Mouse (Mus musculus): ENCODE measurements at regions not wholly inside any gene's neighbourhood (a gene's known extent, or its start where the extent isn't known, plus 50 kb on each side); places are given as distances from the start of the nearest gene placed in this dataset.
"Not testable (repeated sequence)": the region's sequence is repeated elsewhere in the genome, so short reads cannot be mapped to it uniquely, and the experiment has no call there.

GRCm38 (mm10) chr11:14136142-14136541 lies 462.9 kb upstream of the Pom121l12 start:
- no peak for DNase-seq (ENCODE audit: inconsistent age in 2 of 2, low spot score in 1 of 2)

GRCm38 (mm10) chr11:14142376-14142775 lies 456.7 kb upstream of the Pom121l12 start:
- not testable (repeated sequence) for DNase-seq (ENCODE audit: inconsistent age in 2 of 2, low spot score in 1 of 2)

GRCm38 (mm10) chr11:14147639-14148038 lies 451.4 kb upstream of the Pom121l12 start:
- DNase-seq (ENCODE audit: inconsistent age in 2 of 2, low spot score in 1 of 2): no peak

GRCm38 (mm10) chr11:14159366-14159765 lies 439.7 kb upstream of the Pom121l12 start:
- no peak for DNase-seq (ENCODE audit: inconsistent age in 2 of 2, low spot score in 1 of 2)

GRCm38 (mm10) chr11:14169478-14169877 lies 429.6 kb upstream of the Pom121l12 start:
- no peak for DNase-seq (ENCODE audit: inconsistent age in 2 of 2, low spot score in 1 of 2)

- no peak for DNase-seq (ENCODE audit: inconsistent age in 2 of 2, low spot score in 1 of 2)
Observed at GRCm38 (mm10) chr11:14174594-14174993, 424.5 kb upstream of the Pom121l12 start.

GRCm38 (mm10) chr11:14182020-14182419 lies 417.1 kb upstream of the Pom121l12 start:
- DNase-seq (ENCODE audit: inconsistent age in 2 of 2, low spot score in 1 of 2): no peak

- DNase-seq (ENCODE audit: inconsistent age in 2 of 2, low spot score in 1 of 2): peak; percentile 4 to 76
Observed at GRCm38 (mm10) chr11:14182466-14182865, 416.6 kb upstream of the Pom121l12 start.

- peak in 1 of 2 experiments; percentile 70 for DNase-seq (ENCODE audit: inconsistent age in 2 of 2, low spot score in 1 of 2)
Observed at GRCm38 (mm10) chr11:14183258-14183968, 415.7 kb upstream of the Pom121l12 start.

- DNase-seq (ENCODE audit: inconsistent age in 2 of 2, low spot score in 1 of 2): no peak
Observed at GRCm38 (mm10) chr11:14195081-14195480, 404.0 kb upstream of the Pom121l12 start.

Data from adrenal gland, adult (tissue).